Mouse (Mus musculus): ENCODE data around the gene Tmem25. TPM values are rescaled to one million over a fixed set of nuclear protein-coding genes. Genes with fewer than 3 reads are reported as not detected.
A peak's percentile ranks its signal among the peaks of the same experiment; 100 is the strongest.
"Not testable (repeated sequence)": the region's sequence is repeated elsewhere in the genome, so short reads cannot be mapped to it uniquely, and the experiment has no call there.

Tmem25 gene
- polyA plus RNA-seq, 1 experiment from 2014 or later: 5.2 TPM

DNA sequence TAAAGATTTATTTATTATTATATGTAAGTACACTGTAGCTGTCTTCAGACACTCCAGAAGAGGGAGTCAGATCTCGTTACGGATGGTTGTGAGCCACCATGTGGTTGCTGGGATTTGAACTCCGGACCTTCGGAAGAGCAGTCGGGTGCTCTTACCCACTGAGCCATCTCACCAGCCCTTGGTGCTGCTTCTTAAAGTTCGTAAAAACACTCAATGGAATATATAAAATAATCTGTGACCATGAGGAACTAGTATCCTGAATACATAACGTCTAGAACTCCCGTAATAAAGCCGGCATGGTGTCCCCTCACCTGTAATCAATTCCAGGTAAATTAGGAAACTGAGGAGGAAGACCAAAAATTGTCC lies 31.1 kb downstream of the Tmem25 start:
- WGBS: 31% methylated on average over 9 of the region's 9 CpGs
- H3K4me3 ChIP-seq (replicated peaks): peak overlapping the region; percentile 99
- not testable (repeated sequence) for H3K9ac ChIP-seq

DNA sequence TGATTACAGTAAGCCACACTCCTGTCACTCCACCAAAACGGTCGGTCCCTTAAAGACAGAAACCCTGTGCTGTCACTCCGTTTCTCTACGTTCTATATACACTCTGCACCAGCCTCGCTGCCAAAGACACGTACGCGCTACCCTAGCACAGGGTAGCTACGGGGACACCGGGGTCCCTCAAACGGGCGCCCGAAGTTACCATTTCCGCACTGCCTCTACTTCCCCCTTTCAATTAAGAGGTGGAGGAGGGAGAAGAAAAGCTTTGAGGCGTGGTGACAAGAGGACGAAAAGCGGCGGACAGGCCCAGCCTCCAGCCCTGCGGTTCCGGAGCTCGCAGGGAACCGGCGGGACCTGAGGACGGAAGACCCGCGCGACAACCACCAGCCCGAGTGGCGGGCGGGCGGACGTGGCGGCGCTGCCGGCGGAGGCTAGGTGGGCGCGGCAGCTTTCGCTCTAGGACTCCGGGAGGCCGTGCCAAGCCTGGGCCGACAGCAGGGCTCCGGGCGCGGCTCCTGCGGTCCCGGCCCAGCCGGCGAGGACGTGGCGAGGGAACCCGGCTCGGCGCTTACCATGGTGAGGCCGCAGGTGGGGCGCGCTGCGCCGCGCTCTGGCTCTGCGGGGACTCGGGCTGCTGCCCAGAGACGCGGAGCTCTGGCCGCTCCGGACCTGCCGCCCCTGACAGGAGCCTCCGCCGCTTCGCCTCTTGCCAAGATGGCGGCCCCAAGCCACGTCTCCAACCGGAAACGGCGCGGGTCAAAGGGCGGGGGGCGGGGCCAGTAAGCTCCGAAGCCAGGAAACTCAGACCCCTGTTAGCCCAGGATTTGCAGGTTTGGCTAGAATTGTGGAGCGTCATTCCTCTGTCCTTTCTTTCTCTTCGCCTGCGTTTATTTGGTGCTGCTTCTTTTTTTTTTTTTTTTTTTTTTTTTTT lies 31.7 kb downstream of the Tmem25 start, which contains the start of the genes Arcn1 and Ift46:
Arcn1 (minus strand) TSS at position 745 of the 928 bp plus-strand sequence.
Ift46 (plus strand) TSS at position 808 of the 928 bp plus-strand sequence.
- Histone ChIP-seq H3K36me3 (no peaks in the 10 kb centered on the region), H3K27ac (peak within 1 kb of the TSS; percentile 97), H3K9me3 (no peaks in the 10 kb centered on the region), H3K4me2 (replicated peaks) (peak within 1 kb of the TSS; percentile 66), H3K4me1 (replicated peaks) (peaks cover 8% of the 10 kb centered on the region), H3K4me3 (replicated peaks) (peak within 1 kb of the TSS; percentile 99), H3K9ac (peak within 1 kb of the TSS; percentile 98), H3K27me3 (replicated peaks) (no peaks in the 10 kb centered on the region)
- under 1% methylated on average over 78 of the region's 82 CpGs for WGBS
- ATAC-seq: peak; percentile 93

More for the DNA sequence above, 31.1 kb downstream of the Tmem25 start:
- not testable (repeated sequence) for H3K27me3 ChIP-seq (replicated peaks); H3K9me3 ChIP-seq; H3K4me1 ChIP-seq (replicated peaks); H3K27ac ChIP-seq; H3K36me3 ChIP-seq; ATAC-seq
- peak overlapping the region; percentile 66; the same call in 1 of the 2 replicates for H3K4me2 ChIP-seq (replicated peaks)

- no peak overlapping the region for H3K9ac ChIP-seq
- H3K4me3 ChIP-seq (replicated peaks): no peak overlapping the region
- 60% methylated on average over 2 of the region's 2 CpGs for WGBS
- no peak overlapping the region for H3K4me2 ChIP-seq (replicated peaks)
- peaks cover 12% of the 10 kb centered on the region for H3K36me3 ChIP-seq
- H3K27ac ChIP-seq: no peak overlapping the region
- no peaks in the 10 kb centered on the region for H3K9me3 ChIP-seq
- ATAC-seq: no peak
- no peaks in the 10 kb centered on the region for H3K27me3 ChIP-seq (replicated peaks)
- H3K4me1 ChIP-seq (replicated peaks): peaks cover 8% of the 10 kb centered on the region
Measured at GRCm38 (mm10) chr9:44760873-44761272, 38.2 kb downstream of the Tmem25 start.

- H3K36me3 ChIP-seq: peaks cover 39% of the 10 kb centered on the region
- no peak overlapping the region for H3K4me3 ChIP-seq (replicated peaks)
- H3K27ac ChIP-seq: no peak overlapping the region
- WGBS: 90% methylated on average over 7 of the region's 7 CpGs
- no peaks in the 10 kb centered on the region for H3K27me3 ChIP-seq (replicated peaks)
- no peak for ATAC-seq
- H3K4me2 ChIP-seq (replicated peaks): no peak overlapping the region
- H3K4me1 ChIP-seq (replicated peaks): no peaks in the 10 kb centered on the region
- H3K9ac ChIP-seq: no peak overlapping the region
- H3K9me3 ChIP-seq: no peaks in the 10 kb centered on the region
Measured at GRCm38 (mm10) chr9:44748473-44748872, 50.6 kb downstream of the Tmem25 start.

GRCm38 (mm10) chr9:44747341-44747740 lies 51.8 kb downstream of the Tmem25 start:
- H3K4me1 ChIP-seq (replicated peaks): no peaks in the 10 kb centered on the region
- H3K9me3 ChIP-seq: no peaks in the 10 kb centered on the region
- H3K27me3 ChIP-seq (replicated peaks): no peaks in the 10 kb centered on the region
- no peak overlapping the region for H3K4me2 ChIP-seq (replicated peaks)
- 92% methylated on average over 3 of the region's 3 CpGs for WGBS
- peaks cover 38% of the 10 kb centered on the region for H3K36me3 ChIP-seq
- H3K9ac ChIP-seq: no peak overlapping the region
- no peak overlapping the region for H3K27ac ChIP-seq
- H3K4me3 ChIP-seq (replicated peaks): no peak overlapping the region
- ATAC-seq: no peak

DNA sequence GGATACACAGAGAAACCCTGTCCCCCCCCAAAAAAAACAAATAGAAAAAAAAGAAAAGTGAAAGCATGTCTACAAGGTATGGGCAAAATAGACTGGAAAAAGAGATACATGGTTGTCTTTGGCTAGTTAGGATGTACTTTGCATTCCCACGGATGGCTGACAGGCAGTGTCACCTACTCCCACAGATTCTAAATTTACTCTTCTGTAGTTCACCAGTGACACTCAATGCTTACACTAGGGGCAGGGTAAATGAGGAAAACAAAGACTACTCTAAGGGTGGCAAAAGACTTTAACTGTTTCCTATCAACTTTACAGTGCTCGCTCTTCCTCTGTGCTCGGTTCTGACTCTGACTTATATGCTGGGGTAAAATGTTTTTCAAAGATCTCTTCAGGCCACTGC lies 52.4 kb downstream of the Tmem25 start:
- 83% methylated on average over 3 of the region's 3 CpGs for WGBS
- H3K4me2 ChIP-seq (replicated peaks): no peak overlapping the region
- no peak overlapping the region for H3K9ac ChIP-seq
- no peak for ATAC-seq
- H3K9me3 ChIP-seq: no peaks in the 10 kb centered on the region
- no peak overlapping the region for H3K4me3 ChIP-seq (replicated peaks)
- no peaks in the 10 kb centered on the region for H3K4me1 ChIP-seq (replicated peaks)
- peaks cover 33% of the 10 kb centered on the region for H3K36me3 ChIP-seq
- H3K27me3 ChIP-seq (replicated peaks): no peaks in the 10 kb centered on the region
- H3K27ac ChIP-seq: no peak overlapping the region

- ATAC-seq: no peak
- Histone ChIP-seq H3K36me3 (peaks cover 29% of the 10 kb centered on the region), H3K9ac (no peak overlapping the region), H3K4me2 (replicated peaks) (no peak overlapping the region), H3K4me3 (replicated peaks) (no peak overlapping the region), H3K27me3 (replicated peaks) (no peaks in the 10 kb centered on the region), H3K9me3 (no peaks in the 10 kb centered on the region), H3K4me1 (replicated peaks) (no peaks in the 10 kb centered on the region), H3K27ac (no peak overlapping the region)
- WGBS: 91% methylated on average over 7 of the region's 7 CpGs
Measured at GRCm38 (mm10) chr9:44745371-44745770, 53.7 kb downstream of the Tmem25 start.

Other genes starting within 250 kb of the Tmem25 start
- gene Cxcr5, start 237.4 kb downstream of the Tmem25 start, polyA plus RNA-seq (2015; fragmentation: Nextera tagmentation; extraction: Ambion mirVana): 1.3 TPM in 2 replicates
- 14.6 and 14.7 TPM in 2 replicates for gene Ddx6, start 194.4 kb downstream of the Tmem25 start, polyA plus RNA-seq (2015; fragmentation: Nextera tagmentation; extraction: Ambion mirVana)
- not detected in 2 replicates for gene Treh, start 126.1 kb downstream of the Tmem25 start, polyA plus RNA-seq (2015; fragmentation: Nextera tagmentation; extraction: Ambion mirVana)
- 17.6 and 18.9 TPM in 2 replicates for gene Phldb1, start 64.1 kb downstream of the Tmem25 start, polyA plus RNA-seq (2015; fragmentation: Nextera tagmentation; extraction: Ambion mirVana)
- 184 and 193 TPM in 2 replicates for gene Arcn1, start 31.5 kb downstream of the Tmem25 start, polyA plus RNA-seq (2015; fragmentation: Nextera tagmentation; extraction: Ambion mirVana)
- 79.8 and 82.8 TPM in 2 replicates for gene Ift46, start 31.4 kb downstream of the Tmem25 start, polyA plus RNA-seq (2015; fragmentation: Nextera tagmentation; extraction: Ambion mirVana)
- 4.0 and 4.4 TPM in 2 replicates for gene Ttc36, start 3.8 kb upstream of the Tmem25 start, polyA plus RNA-seq (2015; fragmentation: Nextera tagmentation; extraction: Ambion mirVana)
- gene Kmt2a, start 82.0 kb upstream of the Tmem25 start, polyA plus RNA-seq (2015; fragmentation: Nextera tagmentation; extraction: Ambion mirVana): 11.5 and 13.1 TPM in 2 replicates
- gene Atp5l, start 121.4 kb upstream of the Tmem25 start, polyA plus RNA-seq (2015; fragmentation: Nextera tagmentation; extraction: Ambion mirVana): 920 and 926 TPM in 2 replicates
- 24.2 and 24.6 TPM in 2 replicates for gene Ube4a, start 166.3 kb upstream of the Tmem25 start, polyA plus RNA-seq (2015; fragmentation: Nextera tagmentation; extraction: Ambion mirVana)
- gene Cd3g, start 181.1 kb upstream of the Tmem25 start, polyA plus RNA-seq (2015; fragmentation: Nextera tagmentation; extraction: Ambion mirVana): 0.76 and 1.0 TPM in 2 replicates
- gene Cd3d, start 182.5 kb upstream of the Tmem25 start, polyA plus RNA-seq (2015; fragmentation: Nextera tagmentation; extraction: Ambion mirVana): not detected in 2 replicates
- 1.4 and 1.8 TPM in 2 replicates for gene Cd3e, start 210.3 kb upstream of the Tmem25 start, polyA plus RNA-seq (2015; fragmentation: Nextera tagmentation; extraction: Ambion mirVana)
- gene Mpzl2, start 240.5 kb upstream of the Tmem25 start, polyA plus RNA-seq (2015; fragmentation: Nextera tagmentation; extraction: Ambion mirVana): 29.6 and 31.2 TPM in 2 replicates